Mouse (Mus musculus): ENCODE data around the gene Glrx2.

GRCm38 (mm10) chr1:143702141-143702740 lies 13.9 kb upstream of the Glrx2 start:
- TF ChIP-seq POLR2A (IDR thresholded peaks at IDR 0.05; ENCODE audit: insufficient read depth, low read depth, low read length) (no peak), CTCF (IDR thresholded peaks at IDR 0.05; ENCODE audit: insufficient read depth, low read depth, low read length) (no peak)
